Mouse (Mus musculus): ENCODE measurements at regions not wholly inside any gene's neighbourhood (a gene's known extent, or its start where the extent isn't known, plus 50 kb on each side); places are given as distances from the start of the nearest gene placed in this dataset.

DNA sequence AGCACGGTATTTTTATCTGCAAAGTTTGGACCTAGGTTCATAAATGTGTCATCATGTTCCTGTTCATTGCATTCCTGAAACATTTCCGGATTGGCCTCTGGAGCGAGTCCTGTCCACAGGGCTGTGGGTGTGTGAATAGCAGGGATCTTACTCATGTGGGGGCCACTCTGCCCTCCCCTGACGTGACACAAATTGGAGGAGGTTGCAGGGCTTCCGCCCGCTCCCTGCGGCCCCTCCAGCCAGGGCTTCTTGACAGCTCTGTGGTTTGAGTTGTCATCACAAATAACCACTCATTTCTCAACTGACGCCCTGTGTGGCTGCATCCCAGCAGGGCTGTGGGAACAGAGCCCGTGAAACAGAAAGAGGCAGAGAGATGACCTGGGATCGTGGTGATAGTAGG lies 619.9 kb upstream of the Sall1 start:
- Histone ChIP-seq H3K9ac (replicated peaks) (no peak overlapping the region), H3K4me3 (no peak overlapping the region), H3K36me3 (no peaks in the 10 kb centered on the region), H3K27me3 (no peaks in the 10 kb centered on the region), H3K4me1 (no peaks in the 10 kb centered on the region), H3K4me2 (replicated peaks) (no peak overlapping the region), H3K27ac (replicated peaks) (no peak overlapping the region), H3K9me3 (no peaks in the 10 kb centered on the region)
- no peak for ATAC-seq (replicated peaks)
- 88% methylated on average over 10 of the region's 10 CpGs for WGBS

DNA sequence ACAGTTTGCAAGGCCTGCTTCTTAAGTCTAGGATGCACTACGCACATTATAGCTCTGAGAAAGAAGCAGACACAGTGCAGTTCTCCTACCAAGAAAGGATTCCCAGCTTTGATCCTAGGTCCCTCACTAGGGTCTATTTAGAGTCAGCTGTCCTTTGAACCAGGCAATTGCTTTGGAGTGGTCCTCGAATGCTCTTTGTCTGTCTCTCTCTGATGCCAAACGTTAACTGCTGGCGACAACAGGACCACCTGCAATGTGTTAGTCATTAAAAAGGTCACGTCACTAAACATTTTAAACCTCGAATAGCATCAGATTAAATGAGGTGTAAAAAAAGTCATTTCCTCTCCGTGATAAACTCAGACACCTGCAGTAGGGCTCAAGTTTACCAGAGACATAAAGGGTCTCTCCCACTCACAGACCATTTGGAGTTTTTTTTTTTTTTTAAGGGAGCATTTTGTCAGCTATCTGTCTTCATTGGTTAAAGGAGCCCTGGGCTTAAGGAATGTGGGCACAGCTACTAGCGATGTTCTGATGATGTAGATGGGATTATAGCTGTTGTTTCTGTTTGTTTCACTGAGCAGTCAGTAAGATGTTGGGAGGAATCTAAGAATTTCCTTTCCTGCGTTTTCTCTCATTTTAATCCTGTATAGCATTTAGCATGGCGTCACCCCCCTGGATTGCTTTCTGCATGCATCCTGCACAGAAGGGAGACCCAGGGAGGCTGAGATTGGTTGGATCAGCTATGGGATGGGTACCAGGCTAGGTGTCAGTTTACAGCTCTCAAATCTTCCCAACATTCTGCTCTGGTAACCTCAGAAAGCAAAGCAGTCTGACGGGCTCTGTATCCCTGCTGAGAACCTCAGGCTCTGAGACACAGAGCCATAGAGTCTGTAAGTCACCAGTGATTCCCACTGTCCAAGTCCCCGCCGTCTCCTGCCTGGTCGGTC lies 615.3 kb upstream of the Sall1 start:
- Histone ChIP-seq H3K27me3 (no peaks in the 10 kb centered on the region), H3K36me3 (no peaks in the 10 kb centered on the region), H3K4me1 (0 out of 2 replicates have a peak, but pooled peaks cover 4% of the 10 kb centered on the region), H3K4me2 (replicated peaks) (no peak overlapping the region), H3K9ac (replicated peaks) (no peak overlapping the region), H3K9me3 (no peaks in the 10 kb centered on the region), H3K27ac (replicated peaks) (no peak overlapping the region), H3K4me3 (no peak overlapping the region)
- no peak for ATAC-seq (replicated peaks)
- 29% methylated on average over 14 of the region's 14 CpGs for WGBS

DNA sequence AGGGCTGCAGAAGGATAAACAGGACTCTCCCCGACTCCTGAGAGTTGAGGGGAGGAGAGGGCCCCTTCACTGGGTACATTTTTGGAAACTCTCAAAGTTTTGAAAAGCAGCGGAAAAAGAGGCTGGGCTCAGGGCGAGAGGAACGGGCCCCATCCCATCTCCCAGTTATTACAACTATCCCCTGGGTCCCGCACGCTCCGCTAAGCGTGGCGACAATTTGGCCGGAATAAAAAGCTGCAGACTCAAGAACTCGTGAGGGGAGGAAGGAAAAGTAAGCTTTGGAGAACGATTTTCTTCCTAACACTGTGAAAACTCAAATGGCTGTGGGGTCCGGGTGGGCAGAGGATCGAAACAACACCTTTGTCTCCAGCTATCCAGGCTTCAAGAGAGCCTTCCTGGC lies 611.4 kb upstream of the Sall1 start:
- H3K27me3 ChIP-seq: no peaks in the 10 kb centered on the region
- H3K27ac ChIP-seq (replicated peaks): no peak overlapping the region
- no peak for ATAC-seq (replicated peaks)
- no peak overlapping the region for H3K4me2 ChIP-seq (replicated peaks)
- H3K9ac ChIP-seq (replicated peaks): no peak overlapping the region
- no peaks in the 10 kb centered on the region for H3K36me3 ChIP-seq
- no peak overlapping the region for H3K4me3 ChIP-seq
- WGBS: 49% methylated on average over 14 of the region's 14 CpGs
- H3K4me1 ChIP-seq: 0 out of 2 replicates have a peak, but pooled peaks cover 4% of the 10 kb centered on the region
- no peaks in the 10 kb centered on the region for H3K9me3 ChIP-seq

DNA sequence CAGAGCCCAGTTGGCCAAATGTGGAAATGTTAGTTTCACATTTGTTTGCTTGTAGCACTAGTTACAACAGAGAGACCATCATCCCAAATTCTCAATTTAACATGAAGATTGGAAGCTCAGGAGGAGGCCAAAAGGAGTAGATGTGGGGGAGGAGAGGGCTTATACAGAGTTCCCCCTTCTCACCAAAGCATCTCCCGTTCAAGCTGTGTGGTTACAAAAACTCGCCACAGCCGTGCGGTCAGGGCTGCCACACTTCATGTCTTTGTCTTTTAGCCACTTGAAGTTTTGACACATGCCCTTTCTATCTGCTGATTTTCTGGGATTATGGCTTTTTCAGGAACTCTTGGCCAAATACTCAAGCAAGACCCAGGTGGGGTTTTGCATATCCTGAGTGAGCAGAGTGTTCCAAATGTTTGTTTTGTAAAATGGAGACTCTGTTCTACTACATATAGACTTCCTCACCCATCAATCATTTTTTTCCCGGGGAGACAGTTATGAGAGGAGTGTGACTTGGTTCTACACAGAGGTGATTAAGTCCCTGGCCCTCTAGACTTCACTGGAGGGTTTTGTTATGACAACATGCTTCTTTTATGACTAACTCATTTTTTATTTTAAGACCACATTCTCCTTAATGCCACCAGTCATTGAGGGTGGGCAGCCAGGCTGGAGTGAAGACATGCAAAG lies 605.4 kb upstream of the Sall1 start:
- Histone ChIP-seq H3K36me3 (no peaks in the 10 kb centered on the region), H3K27ac (replicated peaks) (no peak overlapping the region), H3K9me3 (no peaks in the 10 kb centered on the region), H3K4me3 (no peak overlapping the region), H3K9ac (replicated peaks) (no peak overlapping the region), H3K4me2 (replicated peaks) (no peak overlapping the region), H3K27me3 (no peaks in the 10 kb centered on the region), H3K4me1 (no peaks in the 10 kb centered on the region)
- ATAC-seq (replicated peaks): no peak
- WGBS: 74% methylated on average over 5 of the region's 5 CpGs

DNA sequence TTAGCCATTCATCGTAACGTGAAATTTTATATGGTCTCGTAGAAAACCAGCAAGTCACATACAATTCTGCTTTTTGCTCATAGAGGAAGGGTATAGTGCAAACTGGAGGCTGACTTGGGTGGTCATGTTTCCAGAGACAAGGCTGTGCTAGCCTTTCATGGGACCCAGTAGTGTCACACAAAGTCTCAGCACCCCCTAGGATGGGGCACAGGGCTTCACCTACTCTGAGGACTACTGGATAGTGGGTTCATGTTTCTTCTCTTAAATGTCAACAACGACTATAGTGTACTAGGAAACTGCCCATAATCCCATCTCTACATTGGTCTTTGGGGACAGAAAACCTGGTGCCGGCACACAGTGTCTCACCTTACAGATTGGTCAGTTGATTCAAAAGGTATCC lies 603.0 kb upstream of the Sall1 start:
- Histone ChIP-seq H3K9me3 (no peaks in the 10 kb centered on the region), H3K27me3 (no peaks in the 10 kb centered on the region), H3K36me3 (no peaks in the 10 kb centered on the region), H3K27ac (replicated peaks) (no peak overlapping the region), H3K4me2 (replicated peaks) (no peak overlapping the region), H3K9ac (replicated peaks) (no peak overlapping the region), H3K4me3 (no peak overlapping the region), H3K4me1 (no peaks in the 10 kb centered on the region)
- ATAC-seq (replicated peaks): no peak
- 95% methylated on average over 5 of the region's 5 CpGs for WGBS

DNA sequence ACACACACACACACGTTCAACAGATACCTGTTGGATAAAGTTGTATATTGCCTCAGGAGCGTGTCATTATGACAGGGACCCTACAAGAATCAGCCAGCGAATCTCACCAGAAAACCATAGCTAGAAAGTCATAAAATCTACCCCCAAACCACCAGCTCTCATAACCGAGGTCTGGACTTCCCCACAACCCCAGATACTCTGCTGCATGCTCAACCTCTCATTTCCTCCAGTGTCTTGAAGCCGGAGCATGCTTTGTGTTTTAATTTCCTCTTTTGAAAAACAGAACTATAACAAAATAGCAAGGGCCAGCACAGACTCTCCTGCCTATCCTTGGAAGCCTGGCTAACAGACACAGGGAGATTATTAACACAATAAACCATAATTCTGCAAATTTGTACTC lies 597.4 kb upstream of the Sall1 start:
- WGBS: 86% methylated on average over 5 of the region's 5 CpGs
- no peaks in the 10 kb centered on the region for H3K4me1 ChIP-seq
- H3K9me3 ChIP-seq: no peaks in the 10 kb centered on the region
- no peaks in the 10 kb centered on the region for H3K27me3 ChIP-seq
- no peak for ATAC-seq (replicated peaks)
- H3K4me3 ChIP-seq: no peak overlapping the region
- no peak overlapping the region for H3K4me2 ChIP-seq (replicated peaks)
- H3K9ac ChIP-seq (replicated peaks): no peak overlapping the region
- no peaks in the 10 kb centered on the region for H3K36me3 ChIP-seq
- no peak overlapping the region for H3K27ac ChIP-seq (replicated peaks)

DNA sequence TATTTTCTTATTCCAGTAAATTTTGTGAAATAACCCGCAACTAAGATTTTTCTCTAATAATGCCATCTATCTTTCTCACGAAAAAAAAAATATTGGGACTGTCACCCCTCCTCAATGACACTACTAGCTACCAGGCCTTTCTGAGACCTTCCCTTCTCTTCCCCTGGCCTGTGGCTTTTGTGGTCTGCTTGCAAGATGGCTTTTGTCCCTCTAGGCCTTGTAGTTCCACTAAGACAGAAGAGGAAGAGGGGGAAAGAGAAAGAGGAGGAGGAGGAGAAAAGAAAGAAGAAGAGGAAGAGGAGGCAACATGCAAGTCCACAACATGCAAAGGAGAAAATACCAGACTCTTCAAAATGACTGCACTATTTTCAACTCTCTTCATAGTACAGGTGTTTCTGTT lies 590.9 kb upstream of the Sall1 start:
- no peaks in the 10 kb centered on the region for H3K36me3 ChIP-seq
- no peaks in the 10 kb centered on the region for H3K9me3 ChIP-seq
- H3K4me1 ChIP-seq: peaks cover 6% of the 10 kb centered on the region; the same call in 1 of the 2 replicates
- H3K27ac ChIP-seq (replicated peaks): no peak overlapping the region
- H3K4me3 ChIP-seq: no peak overlapping the region
- ATAC-seq (replicated peaks): no peak
- WGBS: 92% methylated on average over 2 of the region's 2 CpGs
- H3K4me2 ChIP-seq (replicated peaks): no peak overlapping the region
- H3K9ac ChIP-seq (replicated peaks): no peak overlapping the region
- H3K27me3 ChIP-seq: no peaks in the 10 kb centered on the region

DNA sequence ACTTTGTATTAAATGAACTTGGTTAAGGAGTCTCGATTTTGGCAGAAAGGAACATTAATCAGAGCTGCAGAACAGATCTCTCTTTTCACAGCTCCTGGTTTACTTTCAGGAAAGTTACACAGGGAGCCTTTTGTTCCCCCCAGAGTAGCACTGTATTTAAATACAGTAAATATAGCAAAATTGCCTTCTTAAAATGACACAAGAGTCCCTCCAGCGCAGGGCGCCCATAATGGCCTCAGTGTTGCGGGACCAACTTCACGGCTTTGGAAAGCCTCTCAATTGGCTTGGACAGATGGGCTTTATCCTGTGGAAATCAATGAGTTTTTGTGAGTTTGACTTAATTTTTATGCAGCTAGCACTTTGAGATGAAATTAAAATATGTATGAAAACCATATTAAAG lies 588.3 kb upstream of the Sall1 start:
- 30% methylated on average over 5 of the region's 5 CpGs for WGBS
- no peak overlapping the region for H3K9ac ChIP-seq (replicated peaks)
- no peaks in the 10 kb centered on the region for H3K9me3 ChIP-seq
- no peak for ATAC-seq (replicated peaks)
- no peak overlapping the region for H3K27ac ChIP-seq (replicated peaks)
- no peaks in the 10 kb centered on the region for H3K36me3 ChIP-seq
- no peak overlapping the region for H3K4me2 ChIP-seq (replicated peaks)
- no peaks in the 10 kb centered on the region for H3K27me3 ChIP-seq
- H3K4me3 ChIP-seq: no peak overlapping the region
- H3K4me1 ChIP-seq: peaks cover 6% of the 10 kb centered on the region; the same call in 1 of the 2 replicates

DNA sequence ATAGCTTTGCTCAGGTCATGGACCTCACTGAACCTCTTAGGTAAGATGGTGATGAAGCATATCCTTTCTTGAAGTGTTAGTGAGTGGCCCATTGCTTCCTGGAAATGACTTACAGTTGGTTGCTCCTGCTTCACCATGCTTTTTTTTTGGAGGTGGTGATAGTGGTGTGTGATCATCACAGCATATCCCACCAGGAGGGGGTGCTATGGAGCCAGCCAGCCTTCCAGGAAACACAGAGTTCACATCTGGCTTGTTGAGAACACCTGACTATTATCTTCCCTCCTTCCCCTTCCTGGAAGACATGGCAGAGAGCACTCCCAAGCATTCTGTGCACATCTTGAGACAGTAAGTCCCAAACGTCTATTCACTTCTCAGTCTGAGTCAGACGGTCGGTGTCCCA lies 586.6 kb upstream of the Sall1 start:
- H3K9me3 ChIP-seq: no peaks in the 10 kb centered on the region
- WGBS: 83% methylated on average over 3 of the region's 3 CpGs
- H3K27me3 ChIP-seq: no peaks in the 10 kb centered on the region
- no peak overlapping the region for H3K9ac ChIP-seq (replicated peaks)
- no peak overlapping the region for H3K4me3 ChIP-seq
- ATAC-seq (replicated peaks): no peak
- no peak overlapping the region for H3K4me2 ChIP-seq (replicated peaks)
- no peaks in the 10 kb centered on the region for H3K36me3 ChIP-seq
- H3K27ac ChIP-seq (replicated peaks): no peak overlapping the region
- peaks cover 6% of the 10 kb centered on the region; the same call in 1 of the 2 replicates for H3K4me1 ChIP-seq

DNA sequence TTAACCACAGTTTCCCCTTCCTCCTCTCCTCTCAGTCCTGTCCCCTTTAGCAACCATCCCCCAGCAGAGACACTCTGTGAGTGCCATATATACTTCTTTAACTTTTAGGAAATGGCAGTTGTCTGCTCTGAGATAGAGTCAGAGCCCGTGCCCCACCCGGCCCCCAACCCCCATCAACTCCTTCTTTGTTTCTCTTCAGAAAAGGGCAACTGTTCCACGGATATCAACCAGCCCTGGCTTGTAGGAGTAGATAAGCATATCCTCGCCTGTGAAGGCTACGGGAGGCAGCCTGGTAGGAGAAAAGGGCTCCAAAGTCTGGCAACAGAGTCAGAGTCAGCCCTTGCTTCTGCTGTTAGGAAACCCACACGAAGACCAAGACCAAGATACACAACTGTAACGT lies 574.1 kb upstream of the Sall1 start:
- H3K4me2 ChIP-seq (replicated peaks): no peak overlapping the region
- H3K27ac ChIP-seq (replicated peaks): no peak overlapping the region
- no peak overlapping the region for H3K4me3 ChIP-seq
- H3K27me3 ChIP-seq: no peaks in the 10 kb centered on the region
- no peak overlapping the region for H3K9ac ChIP-seq (replicated peaks)
- no peaks in the 10 kb centered on the region for H3K36me3 ChIP-seq
- no peaks in the 10 kb centered on the region for H3K4me1 ChIP-seq
- ATAC-seq (replicated peaks): no peak
- WGBS: 75% methylated on average over 7 of the region's 7 CpGs
- H3K9me3 ChIP-seq: no peaks in the 10 kb centered on the region

DNA sequence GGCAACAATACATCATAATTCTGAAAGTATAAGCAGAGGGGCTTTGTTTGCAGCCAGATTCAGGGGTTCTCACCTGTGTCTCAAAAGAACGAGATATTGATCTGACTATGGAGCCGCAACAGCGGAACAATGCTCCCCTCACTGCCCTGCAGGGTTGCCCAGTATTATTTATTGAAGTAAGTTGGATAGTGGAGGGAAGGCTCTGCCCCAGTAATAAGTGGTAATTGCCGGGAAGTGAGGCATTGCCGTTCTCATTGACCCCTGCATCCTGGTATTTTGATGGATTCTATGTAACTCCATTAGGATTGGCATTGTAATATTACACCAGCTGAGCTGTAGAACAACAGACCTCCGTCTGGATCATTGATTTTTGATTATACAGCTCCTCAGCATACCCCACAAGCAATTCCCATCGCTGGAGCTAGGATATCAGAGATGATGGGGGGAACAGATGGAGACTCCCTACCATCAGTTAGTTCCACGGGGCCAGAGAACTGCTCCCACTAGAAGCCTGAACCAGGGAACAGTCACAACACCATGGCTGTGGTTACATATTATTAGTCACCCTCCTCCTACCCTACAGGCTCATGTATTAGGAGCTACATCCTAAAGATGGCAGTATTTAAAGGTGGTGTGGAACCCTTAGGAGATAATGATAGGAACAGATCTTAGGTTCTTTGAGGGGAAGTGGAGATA lies 572.0 kb upstream of the Sall1 start:
- Histone ChIP-seq H3K4me1 (no peaks in the 10 kb centered on the region), H3K27ac (replicated peaks) (no peak overlapping the region), H3K4me3 (no peak overlapping the region), H3K27me3 (no peaks in the 10 kb centered on the region), H3K9me3 (no peaks in the 10 kb centered on the region), H3K4me2 (replicated peaks) (no peak overlapping the region), H3K36me3 (no peaks in the 10 kb centered on the region), H3K9ac (replicated peaks) (no peak overlapping the region)
- no peak for ATAC-seq (replicated peaks)
- WGBS: 73% methylated on average over 8 of the region's 8 CpGs

DNA sequence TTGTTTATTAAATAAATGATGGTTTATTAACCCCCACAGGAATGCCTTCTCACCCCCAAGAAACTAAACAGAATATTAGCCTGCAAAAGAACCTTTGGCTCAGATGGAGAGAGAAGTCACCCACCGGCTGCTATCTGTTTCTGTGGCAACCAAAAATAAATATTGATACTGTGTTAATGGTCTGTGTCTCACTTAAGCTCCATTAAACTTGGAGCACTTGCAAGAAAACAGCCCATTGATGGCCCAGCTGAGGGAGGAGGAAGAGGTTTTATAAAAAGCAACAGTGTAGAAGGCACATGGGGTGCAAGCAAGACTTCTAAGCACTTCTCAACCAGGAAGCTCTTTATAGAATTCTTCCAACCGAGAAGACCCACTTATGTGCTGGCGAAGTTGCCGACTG lies 565.1 kb upstream of the Sall1 start:
- 63% methylated on average over 4 of the region's 4 CpGs for WGBS
- no peaks in the 10 kb centered on the region for H3K27me3 ChIP-seq
- no peak overlapping the region for H3K27ac ChIP-seq (replicated peaks)
- no peak for ATAC-seq (replicated peaks)
- no peak overlapping the region for H3K4me3 ChIP-seq
- no peaks in the 10 kb centered on the region for H3K36me3 ChIP-seq
- no peak overlapping the region for H3K4me2 ChIP-seq (replicated peaks)
- no peaks in the 10 kb centered on the region for H3K9me3 ChIP-seq
- H3K9ac ChIP-seq (replicated peaks): no peak overlapping the region
- no peaks in the 10 kb centered on the region for H3K4me1 ChIP-seq

Measured in forebrain, embryonic 15.5 days (tissue).